Mouse (Mus musculus): ENCODE measurements around the gene Atp6v1e2.

GRCm38 (mm10) chr17:86899821-86900220 lies 47.9 kb downstream of the Atp6v1e2 start:
- no peak for TF ChIP-seq CTCF (IDR thresholded peaks at IDR 0.05; ENCODE audit: low read depth)
- no peak for TF ChIP-seq EP300 (IDR thresholded peaks at IDR 0.05; ENCODE audit: low read depth)

Data from liver, embryonic 14.5 days (tissue).